Mouse (Mus musculus) B cell, adult 67 days (primary cell): ENCODE measurements around the gene Car3. TPM values are rescaled to one million over a fixed set of nuclear protein-coding genes. Genes with fewer than 3 reads are reported as not detected.

Source experiments
- total RNA-seq, 2 experiments: library from RNA; stranded (reverse); gene quantifications; 4 replicates each; pipeline ENCODE4 v1.2.4; 2023

The Car3 gene
- total RNA-seq = not detected

GRCm38 (mm10) chr3:14863022-14863711 is at the start of gene Car3:
Gene Car3, plus strand, starts transcription at chr3:14863512.

GRCm38 (mm10) chr3:14886102-14887098 is 23.1 kb downstream of the Car3 start, which contains the start of gene Car2:
Gene Car2, plus strand, starts transcription at chr3:14886273.

Other genes with a start within 250 kb of the Car3 start
- gene Car13, start 221.8 kb upstream of the Car3 start, total RNA-seq = 1 to 10 TPM; 1.1 to 1.3 TPM
- gene Car1, start 55.1 kb upstream of the Car3 start, total RNA-seq = not detected
- 10 to 100 TPM in 1 of 2 experiments, 1 to 10 TPM in 1; 8.0 to 11.6 TPM for gene Car2, start 22.8 kb downstream of the Car3 start, total RNA-seq